Mouse (Mus musculus): ENCODE data around the gene Umod.

Umod gene

DNA sequence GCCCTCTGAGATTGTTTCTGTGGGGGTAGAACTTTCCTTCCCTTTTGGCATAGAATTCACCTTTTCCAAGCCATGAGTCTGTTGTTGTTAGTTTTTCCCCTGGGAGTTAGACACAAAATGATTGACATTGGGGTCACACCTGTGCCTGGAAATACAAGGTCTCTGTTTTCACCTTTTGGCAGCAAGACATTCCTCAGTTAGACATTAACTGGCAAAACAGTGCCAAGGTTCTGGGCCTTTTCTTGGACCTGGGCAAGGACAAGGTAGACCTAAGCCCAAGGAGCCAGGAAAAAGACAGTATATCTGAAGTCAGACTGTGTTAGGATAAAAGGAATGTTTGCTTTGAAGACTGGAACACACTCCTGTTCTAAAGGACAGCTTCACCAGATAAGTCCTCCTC is at the start of gene Umod:
TSS of gene Umod (minus strand) at position 27 of the 400 bp plus-strand sequence.
- in situ Hi-C loops (cut with MboI), result no loop called here

DNA sequence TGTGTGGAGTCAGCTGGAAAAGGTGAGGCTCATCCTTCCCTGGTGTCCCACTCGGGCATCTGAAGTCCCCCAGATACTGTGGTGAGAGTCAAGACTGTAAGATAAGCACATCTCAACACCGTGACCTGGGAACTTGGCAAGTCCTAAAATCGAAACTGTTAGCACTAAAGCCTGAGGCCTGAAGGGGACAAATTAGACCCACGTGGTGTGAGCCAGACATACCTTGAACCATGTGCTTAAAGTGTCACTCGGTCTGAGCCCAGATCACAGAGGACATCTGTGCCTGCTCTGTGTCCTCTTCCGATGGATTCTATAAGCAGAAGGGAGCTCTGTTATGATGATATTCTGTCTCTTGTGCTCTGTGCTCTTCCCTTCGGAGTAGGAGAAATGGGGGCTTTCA is 49.5 kb upstream of the Umod start:
- in situ Hi-C loops (cut with MboI), result no loop called here

DNA sequence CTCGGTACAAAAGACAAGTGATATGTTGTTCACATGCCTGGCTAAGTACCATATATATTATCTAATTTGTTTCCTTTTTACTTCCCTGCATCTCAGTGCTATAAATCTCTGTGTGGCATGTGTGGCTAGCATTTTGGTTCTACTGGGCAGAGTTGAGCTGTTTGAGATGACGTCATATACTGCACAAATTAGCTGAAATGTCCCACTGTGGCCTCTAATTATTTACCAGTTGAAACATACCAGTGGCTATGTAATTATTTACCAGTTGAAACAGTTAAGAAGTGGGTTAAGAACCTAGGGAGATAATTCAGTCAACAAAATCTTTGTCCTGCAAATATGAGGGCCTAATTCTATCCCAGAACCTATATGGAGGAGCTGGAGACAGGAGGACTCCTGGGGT is 48.5 kb upstream of the Umod start:
- in situ Hi-C loops (cut with MboI), result no loop called here

DNA sequence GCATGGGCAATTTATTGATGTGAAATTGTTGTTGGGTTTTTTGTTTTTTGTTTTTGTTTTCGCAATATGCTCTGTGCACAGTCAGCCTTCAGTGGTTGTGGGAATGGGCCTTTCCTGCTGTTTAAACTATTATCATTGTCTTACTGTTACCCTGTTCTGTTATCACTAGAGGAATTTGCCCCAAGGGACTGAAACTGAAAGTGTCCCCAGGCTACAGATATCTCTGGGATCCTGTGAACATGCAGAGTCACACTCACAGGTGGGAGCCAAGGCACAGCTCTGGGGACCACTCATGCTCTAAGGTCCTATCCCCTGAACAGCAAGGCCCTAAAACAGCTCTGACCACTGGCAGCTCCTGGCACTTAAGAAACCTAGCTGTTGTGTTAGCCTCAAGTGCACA is 48.1 kb upstream of the Umod start:
- in situ Hi-C loops (cut with MboI), result no loop called here

DNA sequence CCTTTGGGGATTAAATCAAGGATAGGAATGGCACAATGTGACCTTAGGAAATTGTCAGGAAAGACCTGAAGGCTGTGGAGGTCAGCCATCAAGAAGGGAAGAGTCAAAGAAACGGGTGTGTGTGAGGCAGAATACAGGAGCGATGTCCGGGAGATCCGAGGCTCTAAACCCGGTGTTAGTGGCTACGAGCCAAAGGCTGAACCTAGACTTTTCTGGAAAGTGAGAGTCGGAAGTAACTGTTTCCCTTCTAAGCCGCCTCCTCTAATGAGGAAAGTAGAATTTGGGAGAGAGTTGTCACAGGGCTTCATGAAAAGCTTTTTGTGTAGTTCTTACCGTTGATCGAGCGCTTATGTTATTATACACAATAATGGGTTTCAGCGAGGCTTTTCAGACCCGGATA is 47.4 kb upstream of the Umod start:
- in situ Hi-C loops (cut with MboI), result no loop called here

DNA sequence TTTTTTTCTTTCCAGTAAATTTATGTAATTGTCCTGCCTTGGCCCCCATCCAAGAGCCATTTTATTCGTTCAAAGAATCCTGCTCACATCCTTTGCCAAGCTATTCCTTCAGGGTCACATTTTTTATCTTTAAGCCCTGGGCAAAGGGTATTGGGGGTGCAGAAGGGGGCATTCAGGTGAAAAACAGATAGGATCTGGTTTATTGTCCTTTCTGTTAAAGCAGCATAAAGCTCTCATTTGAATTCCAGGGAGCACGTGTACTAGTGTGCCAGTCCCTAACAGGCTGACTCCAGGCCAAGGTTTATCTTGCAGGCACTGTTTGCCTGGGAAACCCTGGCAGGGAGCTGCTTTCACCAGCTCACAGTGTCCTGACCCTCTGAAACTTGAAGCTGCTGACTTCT is 46.8 kb upstream of the Umod start:
- in situ Hi-C loops (cut with MboI), result no loop called here

DNA sequence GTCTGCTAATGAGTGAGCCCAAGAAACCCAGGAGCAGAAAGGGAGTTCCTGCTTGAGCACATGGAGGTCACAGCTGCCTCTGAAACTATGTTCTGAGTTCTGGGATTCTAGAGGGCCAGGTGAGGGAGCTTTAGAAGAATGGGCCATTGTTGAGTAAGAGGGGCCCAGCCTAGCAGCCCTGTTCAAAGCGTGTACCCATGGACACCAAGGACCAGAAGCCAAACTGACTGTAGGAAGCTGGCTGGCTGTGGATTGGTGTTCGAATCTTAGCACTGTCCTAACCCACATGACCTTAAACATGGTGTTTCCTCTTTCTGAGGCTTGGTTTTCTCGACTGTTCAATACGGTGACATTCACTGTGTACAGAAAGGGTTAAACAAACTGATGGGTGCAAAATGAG is 44.3 kb upstream of the Umod start, which contains the start of gene Pdilt:
TSS of gene Pdilt (minus strand) at position 101 of the 400 bp plus-strand sequence.
- in situ Hi-C loops (cut with MboI), result loop anchor here (25.0 kb wide), 1 partner anchor 761 kb away; no protein-coding TSS in a partner anchor

DNA sequence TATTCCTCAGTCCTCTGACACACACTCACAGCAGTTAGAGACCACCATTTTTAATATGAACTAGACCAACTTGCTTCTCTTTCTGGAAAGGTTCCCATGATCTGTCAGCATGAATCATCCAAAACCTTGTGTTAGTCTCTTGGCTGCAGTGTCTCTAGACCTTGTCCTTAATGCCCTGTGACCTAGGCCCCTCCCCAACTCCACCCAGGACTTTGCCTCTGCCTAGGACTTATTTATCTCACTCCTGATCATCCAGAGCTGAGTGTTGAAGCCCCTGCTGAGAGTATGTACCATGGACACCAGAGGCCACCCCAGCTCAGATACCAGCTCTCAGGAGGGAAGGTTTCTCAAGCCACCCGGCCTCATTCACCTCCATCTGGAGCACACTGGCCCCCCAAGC is 43.3 kb upstream of the Umod start:
- in situ Hi-C loops (cut with MboI), result loop anchor here (25.0 kb wide), 1 partner anchor 760 kb away; no protein-coding TSS in a partner anchor

DNA sequence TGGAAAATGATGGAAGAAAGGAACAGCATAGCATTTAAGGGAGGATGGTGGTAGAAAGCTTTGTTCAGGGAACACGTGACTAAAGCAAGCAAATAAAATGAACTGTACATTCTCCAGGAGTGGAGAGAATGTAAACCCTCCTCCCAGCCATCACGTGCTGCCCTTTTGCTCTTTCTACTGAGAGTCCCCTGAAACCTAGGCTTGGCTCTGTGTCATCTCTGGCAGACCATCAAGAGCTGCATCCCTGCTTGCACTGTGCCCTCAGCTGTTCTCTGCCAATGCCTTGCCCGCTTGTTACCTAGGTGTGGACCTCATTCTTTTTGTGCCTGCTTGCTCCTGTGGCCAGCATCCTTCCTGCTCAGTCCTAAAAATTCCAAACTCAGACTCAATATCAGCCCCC is 42.7 kb upstream of the Umod start:
- in situ Hi-C loops (cut with MboI), result loop anchor here (25.0 kb wide), 1 partner anchor 760 kb away; no protein-coding TSS in a partner anchor

DNA sequence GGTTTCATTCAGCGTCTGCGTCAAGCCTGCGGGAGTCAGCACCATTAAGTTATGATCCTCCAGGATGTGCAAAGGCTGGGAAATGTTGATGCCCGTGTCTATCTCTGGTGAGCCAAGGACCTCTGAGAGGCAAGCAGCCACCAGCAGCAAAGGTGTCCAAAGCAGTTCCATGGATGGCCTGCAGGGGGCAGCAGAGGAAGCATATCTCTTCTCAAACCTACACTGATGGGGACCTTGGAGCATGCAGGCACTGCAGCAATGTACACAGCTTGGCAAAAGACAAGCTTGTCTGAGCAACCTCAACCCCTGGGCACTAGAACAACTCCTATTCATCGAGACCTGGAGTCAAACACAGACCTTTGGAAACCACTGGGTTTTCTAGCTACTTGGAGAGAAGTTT is 40.6 kb upstream of the Umod start:
- in situ Hi-C loops (cut with MboI), result loop anchor here (25.0 kb wide), 1 partner anchor 757 kb away; no protein-coding TSS in a partner anchor

DNA sequence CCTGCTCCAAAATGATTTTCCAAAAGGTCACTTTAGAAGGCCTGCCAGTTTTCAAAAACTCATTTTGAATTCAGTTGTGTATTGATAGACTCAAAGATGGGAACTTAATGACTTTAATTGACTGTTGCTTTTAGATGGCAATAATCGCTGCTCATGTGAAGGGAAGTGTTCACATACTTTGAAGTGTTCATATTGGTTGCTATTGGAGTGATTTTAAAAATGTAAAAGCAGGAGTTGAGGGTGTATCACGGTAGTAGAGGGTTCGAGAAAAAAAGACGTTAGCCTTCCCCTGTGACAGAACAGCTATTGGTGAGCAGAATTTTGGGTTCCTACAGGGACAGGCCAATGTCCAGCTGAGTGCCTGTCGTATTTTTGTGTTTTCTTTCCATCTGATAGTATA is 40.1 kb upstream of the Umod start, which contains the start of gene Acsm5:
TSS of gene Acsm5 (plus strand) at position 301 of the 400 bp plus-strand sequence.
- in situ Hi-C loops (cut with MboI), result loop anchor here (25.0 kb wide), 1 partner anchor 757 kb away; no protein-coding TSS in a partner anchor

DNA sequence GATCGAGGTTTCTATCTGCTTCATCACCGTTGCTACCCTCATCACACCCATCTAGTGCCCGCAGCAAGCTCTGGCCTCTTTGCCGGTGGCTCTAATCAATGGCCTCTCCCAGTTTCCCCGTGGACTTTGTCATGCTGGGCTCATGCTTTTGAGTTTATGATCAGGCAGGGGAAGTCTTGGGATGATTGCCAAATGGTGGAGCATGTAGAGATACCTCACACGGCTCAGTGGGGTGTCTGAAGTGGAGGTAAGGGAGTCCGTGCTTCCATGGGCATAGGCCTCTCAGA is 37.1 kb upstream of the Umod start:
- in situ Hi-C loops (cut with MboI), result loop anchor here (25.0 kb wide), 1 partner anchor 754 kb away; no protein-coding TSS in a partner anchor

DNA sequence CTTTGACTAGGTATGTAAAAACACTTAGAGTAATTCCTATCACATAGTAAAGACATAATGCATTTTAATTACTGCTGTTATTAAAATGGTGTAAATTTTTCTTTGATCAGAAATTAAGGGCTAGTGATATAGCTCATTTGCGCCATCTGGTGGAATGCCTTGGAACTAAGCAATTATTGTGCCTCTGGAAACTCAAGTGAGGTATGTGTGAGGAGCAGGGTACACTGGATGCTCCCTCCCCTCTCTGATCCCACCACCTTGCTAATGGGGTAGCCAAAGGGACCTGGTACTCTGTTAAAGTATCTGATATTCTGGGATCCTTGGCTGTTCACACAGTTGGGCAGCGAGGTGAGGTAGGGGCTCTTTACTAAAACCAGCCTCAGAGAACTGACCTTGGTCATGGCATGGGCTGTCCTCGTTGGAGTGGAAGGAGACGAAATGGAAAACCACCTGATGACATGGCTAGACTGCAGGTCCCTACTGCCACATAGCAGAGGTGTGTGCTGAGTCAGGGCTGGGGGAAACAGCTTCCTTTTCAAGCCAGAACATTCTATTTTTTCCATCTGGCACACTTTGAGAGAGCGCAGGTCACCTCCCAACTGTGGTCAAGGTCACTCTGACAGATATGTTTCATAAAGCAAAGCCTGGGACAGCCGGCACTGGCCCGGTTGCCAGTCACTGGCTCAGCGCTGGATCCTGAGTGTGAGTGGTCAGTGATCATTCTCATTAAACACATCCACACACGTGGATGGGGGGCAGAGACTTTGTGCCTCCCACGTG is 36.6 kb upstream of the Umod start:
- in situ Hi-C loops (cut with MboI), result loop anchor here (25.0 kb wide), 1 partner anchor 753 kb away; no protein-coding TSS in a partner anchor

DNA sequence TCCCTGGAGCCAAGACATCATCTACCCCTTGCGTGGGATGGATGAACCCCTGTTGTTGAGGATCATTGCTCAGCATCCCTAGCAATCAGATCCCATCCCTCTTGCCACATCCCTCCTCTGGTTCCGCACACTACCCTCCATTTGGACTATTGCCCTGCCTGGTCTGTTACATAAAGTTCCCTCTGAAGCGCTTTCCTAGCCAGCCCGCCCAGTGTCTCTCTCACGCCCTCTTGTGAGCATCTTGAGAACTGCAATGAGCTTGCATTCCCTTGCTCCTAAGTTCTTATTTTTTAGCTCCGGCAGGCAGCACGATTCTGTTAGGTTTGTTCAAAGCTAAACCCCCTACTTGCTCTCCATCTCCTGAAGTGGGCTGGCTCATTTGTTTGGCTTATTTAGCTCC is 34.0 kb upstream of the Umod start:
- in situ Hi-C loops (cut with MboI), result loop anchor here (25.0 kb wide), 1 partner anchor 751 kb away; no protein-coding TSS in a partner anchor

DNA sequence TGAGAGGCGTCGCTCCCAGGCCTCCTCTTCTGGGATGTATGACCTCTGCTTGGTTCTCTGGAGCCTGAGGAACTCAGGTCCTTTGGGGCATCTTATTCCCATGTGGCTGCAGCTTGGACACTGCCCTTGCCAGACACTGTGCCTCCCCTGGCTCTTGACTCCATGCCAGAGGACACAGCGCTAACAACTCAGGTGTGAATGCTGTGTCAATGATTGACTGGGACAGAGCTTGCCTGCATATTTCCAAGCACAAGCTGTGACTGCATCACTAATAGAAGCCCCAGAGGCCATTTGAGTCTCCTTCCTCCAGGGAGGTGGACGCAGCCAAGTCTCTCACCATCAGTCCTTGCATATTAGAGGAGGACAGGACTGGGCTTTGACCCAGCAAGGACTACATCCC is 32.1 kb upstream of the Umod start:
- in situ Hi-C loops (cut with MboI), result loop anchor here (25.0 kb wide), 1 partner anchor 749 kb away; no protein-coding TSS in a partner anchor

DNA sequence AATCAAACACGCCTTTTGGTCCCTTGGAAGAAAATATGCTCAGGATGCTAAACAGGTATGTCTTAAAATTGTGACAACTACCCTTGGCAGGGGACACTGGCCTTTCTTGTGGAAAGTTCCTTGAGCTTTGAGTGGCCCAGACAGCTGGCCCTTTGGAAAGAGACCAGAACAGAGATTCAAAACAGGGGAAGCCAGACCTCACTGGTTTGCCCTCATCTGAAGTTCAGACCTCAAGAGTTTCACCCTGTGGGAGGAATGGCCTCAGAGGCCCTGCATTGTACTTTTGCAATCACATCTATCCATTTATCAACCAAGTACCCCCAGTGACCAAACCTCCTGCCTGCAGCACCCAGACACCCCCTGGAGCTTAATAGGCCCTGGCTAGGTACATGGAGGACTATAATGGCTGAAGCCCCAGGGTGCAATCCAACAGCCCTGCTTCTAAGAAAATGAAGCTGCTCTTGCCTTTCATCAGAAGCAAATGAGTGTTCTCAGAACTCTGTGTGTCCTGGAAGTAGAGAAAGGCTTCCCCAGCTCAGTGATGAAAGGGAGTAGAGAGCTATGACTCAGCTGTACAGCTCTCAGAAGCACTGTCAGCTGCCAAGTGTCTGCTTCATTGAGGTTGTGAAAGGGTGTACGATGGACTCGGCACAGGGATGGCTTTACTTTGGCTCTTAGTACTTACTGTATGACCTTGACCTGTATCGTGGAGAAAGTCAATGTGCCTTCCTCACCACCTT is 11.1 kb upstream of the Umod start:
- in situ Hi-C loops (cut with MboI), result no loop called here

DNA sequence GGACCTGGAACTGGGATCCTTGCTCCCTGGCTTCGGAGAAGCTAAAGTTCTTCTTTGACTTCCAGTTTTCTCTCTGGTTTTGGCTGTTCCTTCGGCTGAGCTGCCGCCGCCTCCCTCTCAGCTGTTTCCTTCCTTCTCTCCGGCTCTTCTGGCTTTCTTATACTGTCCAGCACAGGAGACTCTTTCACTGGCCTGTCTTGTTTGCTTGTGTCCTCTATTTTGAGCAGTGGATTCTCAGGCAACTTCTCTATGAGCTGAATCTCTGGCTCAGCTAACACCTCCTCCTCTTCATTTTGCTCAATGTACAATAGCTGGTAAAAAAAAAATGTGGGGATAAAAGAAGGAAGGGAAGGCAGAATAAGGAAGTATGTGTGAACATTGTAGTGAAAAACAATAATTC is 7.6 kb upstream of the Umod start:
- in situ Hi-C loops (cut with MboI), result no loop called here

DNA sequence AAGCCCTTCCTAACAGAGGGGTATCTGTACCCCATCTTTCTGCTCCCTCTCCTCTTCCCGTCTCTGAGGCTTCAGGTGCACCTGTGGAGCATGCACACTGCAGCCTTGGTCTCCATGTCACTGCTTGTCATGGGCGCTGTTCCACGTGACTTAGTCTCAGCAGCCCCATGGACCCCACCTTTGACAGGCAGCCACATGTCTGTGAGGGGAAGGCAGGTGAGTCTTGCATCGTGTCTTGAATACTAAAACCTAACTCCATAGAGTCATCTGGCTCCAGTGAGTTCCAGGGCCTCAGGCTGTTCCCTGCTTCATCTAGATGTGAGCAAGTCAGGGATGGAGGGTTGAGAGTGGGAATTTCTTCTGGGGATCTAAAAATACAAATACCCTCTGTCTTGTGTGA is 5.1 kb upstream of the Umod start:
- in situ Hi-C loops (cut with MboI), result no loop called here

DNA sequence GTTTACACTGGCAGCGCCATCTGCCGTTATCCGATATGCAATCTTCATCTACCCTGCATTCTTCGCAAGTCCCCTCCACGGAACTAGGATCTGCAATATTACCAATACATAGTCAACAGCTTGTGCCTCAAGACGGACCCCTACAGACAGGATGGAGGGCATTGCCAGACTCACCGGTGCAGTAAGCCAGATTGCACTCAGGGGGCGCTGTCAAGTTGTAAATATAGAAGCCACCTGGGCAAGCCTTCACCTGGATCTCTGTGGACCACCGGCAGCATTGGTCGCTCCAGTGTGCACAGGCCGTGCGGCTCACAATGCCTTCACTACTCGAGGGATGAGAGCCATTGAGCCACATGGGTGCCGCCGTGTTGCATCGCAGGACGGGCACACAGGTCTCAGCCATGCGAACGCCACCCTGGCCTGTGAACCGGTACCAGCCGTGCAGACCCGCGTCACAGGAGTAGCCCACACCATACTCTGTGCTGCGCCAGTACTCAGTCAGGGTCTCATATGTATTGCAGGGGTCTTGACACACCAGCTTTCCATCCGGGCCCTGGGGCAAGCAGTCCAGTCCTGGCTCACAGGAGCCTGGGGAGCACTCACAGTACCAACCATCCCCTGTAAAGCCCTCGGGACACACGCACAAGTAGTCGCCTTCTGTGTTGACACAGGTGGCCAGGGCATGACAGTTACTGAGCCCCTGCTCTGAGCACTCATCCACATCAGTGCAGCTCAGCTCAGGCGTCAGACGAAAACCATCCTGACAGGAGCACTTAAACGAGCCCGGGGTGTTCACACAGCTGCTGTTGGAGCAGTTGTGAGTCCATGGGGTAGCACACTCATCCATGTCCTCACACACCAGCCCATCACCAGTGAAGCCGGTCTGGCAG is 2.3 kb downstream of the Umod start:
- in situ Hi-C loops (cut with MboI), result no loop called here

DNA sequence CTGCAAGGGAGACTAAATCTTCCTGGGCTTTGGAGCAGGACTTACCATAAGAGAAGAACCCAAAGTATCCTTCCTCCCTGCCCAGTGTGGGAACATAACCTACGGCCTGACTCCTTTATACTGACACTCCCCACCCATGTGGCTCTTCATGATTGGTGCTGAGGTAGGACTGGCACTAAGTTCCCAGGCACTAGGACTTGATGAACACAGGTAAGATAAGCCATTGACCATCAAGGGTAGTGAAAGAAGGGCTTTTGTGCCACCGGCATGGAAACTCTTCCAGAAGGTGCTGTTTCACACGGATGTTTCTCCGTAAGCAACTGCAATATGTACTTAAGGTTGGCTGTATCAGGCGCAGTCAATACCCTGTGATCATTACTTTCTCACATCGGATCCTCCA is 19.9 kb downstream of the Umod start, which contains the start of gene Gp2:
TSS of gene Gp2 (minus strand) at position 101 of the 400 bp plus-strand sequence.
- in situ Hi-C loops (cut with MboI), result no loop called here

DNA sequence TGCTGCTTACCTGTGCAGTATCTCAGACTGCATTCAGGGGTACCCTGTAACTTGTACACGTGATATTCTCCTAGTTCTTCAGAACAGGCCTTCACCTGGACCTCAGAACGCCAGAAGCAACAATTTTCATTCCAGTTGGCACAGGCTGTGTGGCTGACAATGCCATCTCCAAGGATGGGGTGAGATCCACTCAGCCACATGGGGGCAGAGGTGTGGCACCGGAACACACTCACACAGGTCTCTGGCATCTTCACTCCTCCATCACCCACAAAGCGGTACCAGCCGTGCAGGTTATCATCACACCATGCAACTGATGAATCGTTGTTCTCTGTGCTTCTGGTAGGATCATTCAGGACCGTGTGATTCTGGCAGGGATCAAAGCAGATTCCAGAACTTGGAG is 24.9 kb downstream of the Umod start:
- in situ Hi-C loops (cut with MboI), result no loop called here

DNA sequence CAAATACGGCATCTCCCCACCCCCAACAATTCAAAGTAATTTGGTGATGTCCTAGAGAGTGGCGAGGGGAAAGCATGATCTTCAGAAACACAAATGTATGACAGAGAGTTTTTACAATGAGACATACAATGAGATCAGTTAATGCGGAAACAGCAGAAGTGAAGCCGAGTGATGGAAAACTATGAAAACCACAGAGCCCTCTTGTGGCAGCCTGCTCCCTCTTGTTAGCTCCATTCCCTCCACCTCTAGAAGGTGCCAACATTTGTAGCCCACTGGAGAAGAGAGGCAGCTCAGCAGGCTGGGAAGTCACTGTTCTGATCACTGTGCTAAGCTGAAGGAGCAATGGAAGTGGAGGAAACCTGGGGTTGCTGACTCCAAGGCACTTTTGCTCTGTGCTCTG is 35.2 kb downstream of the Umod start:
- in situ Hi-C loops (cut with MboI), result no loop called here
